Mouse (Mus musculus): ENCODE measurements at regions not wholly inside any gene's neighbourhood (a gene's known extent, or its start where the extent isn't known, plus 50 kb on each side); places are given as distances from the start of the nearest gene placed in this dataset.
A peak's percentile ranks its signal among the peaks of the same experiment; 100 is the strongest.

GRCm38 (mm10) chr4:39508866-39509265 lies 58.8 kb downstream of the 1700009N14Rik start:
- no peak for DNase-seq (ENCODE audit: low read depth)

- DNase-seq (ENCODE audit: low read depth): no peak
Measured at GRCm38 (mm10) chr4:39527492-39527891, 77.4 kb downstream of the 1700009N14Rik start.

GRCm38 (mm10) chr4:39528661-39529060 lies 78.6 kb downstream of the 1700009N14Rik start:
- no peak for DNase-seq (ENCODE audit: low read depth)

GRCm38 (mm10) chr4:39556101-39556763 lies 106.1 kb downstream of the 1700009N14Rik start:
- no peak for DNase-seq (ENCODE audit: low read depth)

- DNase-seq (ENCODE audit: low read depth): no peak
Measured at GRCm38 (mm10) chr4:39597426-39597825, 147.3 kb downstream of the 1700009N14Rik start.

GRCm38 (mm10) chr4:39605046-39605445 lies 155.0 kb downstream of the 1700009N14Rik start:
- DNase-seq (ENCODE audit: low read depth): no peak

- DNase-seq (ENCODE audit: low read depth): no peak
Measured at GRCm38 (mm10) chr4:39644136-39644535, 194.0 kb downstream of the 1700009N14Rik start.

GRCm38 (mm10) chr4:39644849-39645248 lies 194.8 kb downstream of the 1700009N14Rik start:
- no peak for DNase-seq (ENCODE audit: low read depth)

- DNase-seq (ENCODE audit: low read depth): no peak
Measured at GRCm38 (mm10) chr4:39660538-39660937, 210.4 kb downstream of the 1700009N14Rik start.

GRCm38 (mm10) chr4:39672609-39673008 lies 222.5 kb downstream of the 1700009N14Rik start:
- DNase-seq (ENCODE audit: low read depth): no peak

- DNase-seq (ENCODE audit: low read depth): no peak
Measured at GRCm38 (mm10) chr4:39695236-39695635, 245.1 kb downstream of the 1700009N14Rik start.

- peak; percentile 45 for DNase-seq (ENCODE audit: low read depth)
Measured at GRCm38 (mm10) chr4:39697565-39697964, 247.5 kb downstream of the 1700009N14Rik start.

- DNase-seq (ENCODE audit: low read depth): no peak
Measured at GRCm38 (mm10) chr4:39699347-39699746, 249.3 kb downstream of the 1700009N14Rik start.

- DNase-seq (ENCODE audit: low read depth): no peak
Measured at GRCm38 (mm10) chr4:39717477-39717876, 267.4 kb downstream of the 1700009N14Rik start.

GRCm38 (mm10) chr4:39718691-39719090 lies 268.6 kb downstream of the 1700009N14Rik start:
- no peak for DNase-seq (ENCODE audit: low read depth)

GRCm38 (mm10) chr4:39719951-39720350 lies 269.9 kb downstream of the 1700009N14Rik start:
- DNase-seq (ENCODE audit: low read depth): no peak

- no peak for DNase-seq (ENCODE audit: low read depth)
Measured at GRCm38 (mm10) chr4:39721524-39721923, 271.4 kb downstream of the 1700009N14Rik start.

- DNase-seq (ENCODE audit: low read depth): no peak
Measured at GRCm38 (mm10) chr4:39765586-39765985, 315.5 kb downstream of the 1700009N14Rik start.

- DNase-seq (ENCODE audit: low read depth): no peak
Measured at GRCm38 (mm10) chr4:39791096-39791495, 341.0 kb downstream of the 1700009N14Rik start.

- no peak for DNase-seq (ENCODE audit: low read depth)
Measured at GRCm38 (mm10) chr4:39809950-39810349, 332.9 kb upstream of the Aco1 start.

- DNase-seq (ENCODE audit: low read depth): no peak
Measured at GRCm38 (mm10) chr4:39812766-39813165, 330.1 kb upstream of the Aco1 start.

- no peak for DNase-seq (ENCODE audit: low read depth)
Measured at GRCm38 (mm10) chr4:39815620-39816019, 327.3 kb upstream of the Aco1 start.

- DNase-seq (ENCODE audit: low read depth): no peak
Measured at GRCm38 (mm10) chr4:39817675-39818074, 325.2 kb upstream of the Aco1 start.

- peak; percentile 62 for DNase-seq (ENCODE audit: low read depth)
Measured at GRCm38 (mm10) chr4:39833634-39834033, 309.2 kb upstream of the Aco1 start.
